ENCODE assay signal across 8 mouse cellular contexts in genomic region chr10:78480954-78481927, GRCm38 (mm10). TPM values are rescaled to one million over a fixed set of nuclear protein-coding genes. Genes with fewer than 3 reads are reported as not detected.
DNase-seq lines count a peak whose midpoint lies in the region; ATAC-seq and TF ChIP-seq lines count a peak whose summit lies in the region.

No protein-coding gene starts in this region.

- no peak for TF ChIP-seq CTCF in G1E (IDR thresholded peaks at IDR 0.05; ENCODE audit: low read depth, low read length)

- no peak overlapping the region for H3K27ac ChIP-seq in heart, embryonic 12.5 days (ENCODE audit: poor library complexity, severe bottlenecking)
- peak overlapping the region; percentile 75 for H3K27ac ChIP-seq in hindbrain, embryonic 10.5 days

- no peak for DNase-seq in heart, postnatal 25 days (ENCODE audit: low spot score)
- peak; percentile 36 for DNase-seq in G1E (ENCODE audit: low spot score)
- DNase-seq in hindbrain, embryonic 10.5 days (ENCODE audit: low spot score): no peak
- DNase-seq in right cerebral cortex, postnatal 36 days (ENCODE audit: low spot score in 2 of 2): no peak
- DNase-seq in natural killer cell, adult 2 months (ENCODE audit: low spot score in 2 of 2): no peak
- no peak for DNase-seq in thymus, postnatal 0 days (ENCODE audit: low spot score)

- H3K36me3 ChIP-seq in heart, embryonic 12.5 days: no peaks in the 10 kb centered on the region
- H3K36me3 ChIP-seq in G1E (replicated peaks): no peaks in the 10 kb centered on the region
- H3K36me3 ChIP-seq in hindbrain, embryonic 10.5 days: no peaks in the 10 kb centered on the region
- H3K36me3 ChIP-seq in megakaryocyte, embryonic 14.5 days (replicated peaks; ENCODE audit: low read length): no peaks in the 10 kb centered on the region

- H3K4me2 ChIP-seq in heart, embryonic 12.5 days: peak overlapping the region; percentile 91

- 39% methylated on average over 21 of the region's 21 CpGs for WGBS in heart, embryonic 12.5 days
- WGBS in hindbrain, embryonic 10.5 days: 38% methylated on average over 21 of the region's 21 CpGs

- H3K4me1 ChIP-seq in heart, embryonic 12.5 days (replicated peaks): no peaks in the 10 kb centered on the region
- peaks cover 18% of the 10 kb centered on the region for H3K4me1 ChIP-seq in G1E (ENCODE audit: insufficient read depth, low read depth, low read length)
- peaks cover 17% of the 10 kb centered on the region for H3K4me1 ChIP-seq in hindbrain, embryonic 10.5 days (replicated peaks)
- H3K4me1 ChIP-seq in megakaryocyte, embryonic 14.5 days: peaks cover 51% of the 10 kb centered on the region

- peak overlapping the region; percentile 55 for H3K4me3 ChIP-seq in heart, embryonic 12.5 days
- no peak overlapping the region for H3K4me3 ChIP-seq in G1E (ENCODE audit: low read depth, low read length)
- peak overlapping the region; percentile 62 for H3K4me3 ChIP-seq in hindbrain, embryonic 10.5 days
- H3K4me3 ChIP-seq in megakaryocyte, embryonic 14.5 days (replicated peaks): peak overlapping the region; percentile 88

- no peaks in the 10 kb centered on the region for H3K9me3 ChIP-seq in heart, embryonic 12.5 days (replicated peaks)
- peaks cover 9% of the 10 kb centered on the region for H3K9me3 ChIP-seq in G1E (replicated peaks)
- no peaks in the 10 kb centered on the region for H3K9me3 ChIP-seq in hindbrain, embryonic 10.5 days
- H3K9me3 ChIP-seq in megakaryocyte, embryonic 14.5 days: peaks cover 20% of the 10 kb centered on the region

- peak overlapping the region; percentile 47 for H3K9ac ChIP-seq in heart, embryonic 12.5 days

- intact Hi-C loops in heart, postnatal 25 days (cut with DNase I): no loop called here

- ATAC-seq in heart, embryonic 12.5 days (ENCODE audit: insufficient number of reproducible peaks, low FRiP score): no peak; the same call in 1 of the 2 replicates
- 0 out of 2 replicates have a peak, but pooled peaks have one; percentile 54 for ATAC-seq in G1E (ENCODE audit: extremely low read depth, insufficient number of reproducible peaks, low FRiP score, poor library complexity, severe bottlenecking)

- H3K27me3 ChIP-seq in heart, embryonic 12.5 days (replicated peaks): peaks cover 16% of the 10 kb centered on the region; the same call in 1 of the 2 replicates
- H3K27me3 ChIP-seq in G1E (ENCODE audit: insufficient read depth, low read length): peaks cover 32% of the 10 kb centered on the region
- peaks cover 47% of the 10 kb centered on the region for H3K27me3 ChIP-seq in hindbrain, embryonic 10.5 days (ENCODE audit: insufficient read depth, poor library complexity, severe bottlenecking)
- H3K27me3 ChIP-seq in megakaryocyte, embryonic 14.5 days (replicated peaks): peaks cover 26% of the 10 kb centered on the region

RNA-seq across cellular contexts. Expression of gene Pdxk, which starts 16.5 kb away (rescaled TPM):
- 5.4 and 5.5 TPM in 2 replicates for polyA plus RNA-seq in heart, embryonic 12.5 days (2016; fragmentation: Nextera tagmentation; extraction: Ambion mirVana)
- 10 to 100 TPM in 1 of 2 experiments, 1 to 10 TPM in 1; 9.3 to 12.0 TPM for total RNA-seq in heart, postnatal 25 days (2021)
- total RNA-seq in G1E (2014; fragmentation: Nextera tagmentation) (33.6 and 36.2 TPM in 2 replicates), G1E (2017) (44.6 and 47.1 TPM in 2 replicates)
- 20.8 and 23.0 TPM in 2 replicates for polyA plus RNA-seq in G1E (2012)
- 10.0 and 11.1 TPM in 2 replicates for polyA plus RNA-seq in hindbrain, embryonic 10.5 days (2016; fragmentation: Nextera tagmentation; extraction: Ambion mirVana)
- polyA plus RNA-seq in megakaryocyte, embryonic 14.5 days (2012; ENCODE audit: insufficient read depth, low replicate concordance): 10.6 and 10.9 TPM in 2 replicates
- polyA plus RNA-seq in thymus, postnatal 0 days (2015; fragmentation: Nextera tagmentation; extraction: Ambion mirVana): 16.4 and 17.9 TPM in 2 replicates

RNA-seq across cellular contexts. Expression of gene Olfr1358, which starts 36.0 kb away (rescaled TPM):
- not detected in 2 replicates for polyA plus RNA-seq in heart, embryonic 12.5 days (2016; fragmentation: Nextera tagmentation; extraction: Ambion mirVana)
- not detected for total RNA-seq in heart, postnatal 25 days (2021)
- not detected in 2 replicates for total RNA-seq in G1E (2014; fragmentation: Nextera tagmentation)
- total RNA-seq in G1E (2017): 0.17 TPM in 1 of 2 replicates, not detected in the other
- polyA plus RNA-seq in G1E (2012): not detected in 2 replicates
- polyA plus RNA-seq in hindbrain, embryonic 10.5 days (2016; fragmentation: Nextera tagmentation; extraction: Ambion mirVana): not detected in 2 replicates
- polyA plus RNA-seq in megakaryocyte, embryonic 14.5 days (2012; ENCODE audit: insufficient read depth, low replicate concordance): not detected in 2 replicates
- polyA plus RNA-seq in thymus, postnatal 0 days (2015; fragmentation: Nextera tagmentation; extraction: Ambion mirVana): not detected in 2 replicates

RNA-seq across cellular contexts. Expression of gene Cstb, which starts 55.8 kb away (rescaled TPM):
- 119 and 123 TPM in 2 replicates for polyA plus RNA-seq in heart, embryonic 12.5 days (2016; fragmentation: Nextera tagmentation; extraction: Ambion mirVana)
- 10 to 100 TPM; 23.7 to 28.4 TPM for total RNA-seq in heart, postnatal 25 days (2021)
- total RNA-seq in G1E (2014; fragmentation: Nextera tagmentation) (33.7 and 47.1 TPM in 2 replicates), G1E (2017) (251 and 260 TPM in 2 replicates)
- polyA plus RNA-seq in G1E (2012): 20.0 and 40.3 TPM in 2 replicates
- 117 and 129 TPM in 2 replicates for polyA plus RNA-seq in hindbrain, embryonic 10.5 days (2016; fragmentation: Nextera tagmentation; extraction: Ambion mirVana)
- 8.0 and 101 TPM in 2 replicates for polyA plus RNA-seq in megakaryocyte, embryonic 14.5 days (2012; ENCODE audit: insufficient read depth, low replicate concordance)
- 1,727 and 1,921 TPM in 2 replicates for polyA plus RNA-seq in thymus, postnatal 0 days (2015; fragmentation: Nextera tagmentation; extraction: Ambion mirVana)

Comparison
In these comparisons a context has a peak if more than half of its experiments do, and no peak if none do; other contexts are left out.
1. RNA of gene Cstb, which starts 55.8 kb away (polyA plus RNA-seq): 1,727 to 1,921 TPM in thymus, postnatal 0 days; 117 to 129 TPM in hindbrain, embryonic 10.5 days, 119 to 123 TPM in heart, embryonic 12.5 days, 8.0 to 101 TPM in megakaryocyte, embryonic 14.5 days and 20.0 to 40.3 TPM in G1E; every median in the first group is over 10 times any median in the second.